Mouse (Mus musculus) cerebellum, adult 2 months (tissue): ENCODE measurements around the gene Dip2c.

Source experiments
- CTCF ChIP-seq: fragments of 200-500 bp; IDR thresholded peaks from 2 replicates; pipeline ENCODE4 v1.5.1; 2011; ENCODE audit warnings: low read depth, mild to moderate bottlenecking, control low read depth, low read length, moderate library complexity, borderline replicate concordance; ENCODE audit not compliant: insufficient read depth
- POLR2A ChIP-seq: fragments of 200-500 bp; IDR thresholded peaks from 2 replicates; pipeline ENCODE4 v1.6.1; 2011; ENCODE audit warnings: low read length, control low read depth, borderline replicate concordance; ENCODE audit not compliant: insufficient read depth

- TF ChIP-seq CTCF (no peak), POLR2A (no peak)
These were observed 419.5 kb downstream of the Dip2c start for GRCm38 (mm10) chr13:9695809-9696208.
